Mouse (Mus musculus): ENCODE data around the gene Rasgrp1. TPM values are rescaled to one million over a fixed set of nuclear protein-coding genes. Genes with fewer than 3 reads are reported as not detected.

Gene Rasgrp1
- polyA plus RNA-seq, 1 experiment from 2014 or later: 0.86 TPM

GRCm38 (mm10) chr2:117322399-117322798, 20.4 kb downstream of the Rasgrp1 start:
- no peak for ATAC-seq (replicated peaks; ENCODE audit: insufficient number of reproducible peaks, low FRiP score, low TSS enrichment, low read depth)
- Histone ChIP-seq H3K4me2 (ENCODE audit: low read depth, low read length) (no peak overlapping the region), H3K9me3 (replicated peaks; ENCODE audit: control insufficient read depth, low read length) (no peaks in the 10 kb centered on the region), H3K4me3 (ENCODE audit: low read depth, low read length) (no peak overlapping the region), H3K9ac (replicated peaks; ENCODE audit: low read length) (no peak overlapping the region), H3K36me3 (replicated peaks; ENCODE audit: control insufficient read depth, insufficient read depth, low read depth, low read length) (no peaks in the 10 kb centered on the region), H3K27me3 (ENCODE audit: control insufficient read depth, insufficient read depth, low read length) (no peaks in the 10 kb centered on the region), H3K27ac (replicated peaks; ENCODE audit: low read depth, low read length) (no peak overlapping the region), H3K4me1 (ENCODE audit: control insufficient read depth, insufficient read depth, low read length) (no peaks in the 10 kb centered on the region)
- 91% methylated on average over 8 of the region's 8 CpGs for WGBS
- no peak for DNase-seq (ENCODE audit: low spot score)

- H3K4me3 ChIP-seq (ENCODE audit: low read depth, low read length): no peak overlapping the region
- WGBS: 73% methylated on average over 3 of the region's 3 CpGs
- H3K36me3 ChIP-seq (replicated peaks; ENCODE audit: control insufficient read depth, insufficient read depth, low read depth, low read length): no peaks in the 10 kb centered on the region
- H3K9ac ChIP-seq (replicated peaks; ENCODE audit: low read length): no peak overlapping the region
- H3K4me1 ChIP-seq (ENCODE audit: control insufficient read depth, insufficient read depth, low read length): no peaks in the 10 kb centered on the region
- no peaks in the 10 kb centered on the region for H3K9me3 ChIP-seq (replicated peaks; ENCODE audit: control insufficient read depth, low read length)
- no peak for DNase-seq (ENCODE audit: low spot score)
- no peak for ATAC-seq (replicated peaks; ENCODE audit: insufficient number of reproducible peaks, low FRiP score, low TSS enrichment, low read depth)
- no peaks in the 10 kb centered on the region for H3K27me3 ChIP-seq (ENCODE audit: control insufficient read depth, insufficient read depth, low read length)
- H3K4me2 ChIP-seq (ENCODE audit: low read depth, low read length): no peak overlapping the region
- no peak overlapping the region for H3K27ac ChIP-seq (replicated peaks; ENCODE audit: low read depth, low read length)
These were observed 21.6 kb downstream of the Rasgrp1 start for GRCm38 (mm10) chr2:117321231-117321630.

DNA sequence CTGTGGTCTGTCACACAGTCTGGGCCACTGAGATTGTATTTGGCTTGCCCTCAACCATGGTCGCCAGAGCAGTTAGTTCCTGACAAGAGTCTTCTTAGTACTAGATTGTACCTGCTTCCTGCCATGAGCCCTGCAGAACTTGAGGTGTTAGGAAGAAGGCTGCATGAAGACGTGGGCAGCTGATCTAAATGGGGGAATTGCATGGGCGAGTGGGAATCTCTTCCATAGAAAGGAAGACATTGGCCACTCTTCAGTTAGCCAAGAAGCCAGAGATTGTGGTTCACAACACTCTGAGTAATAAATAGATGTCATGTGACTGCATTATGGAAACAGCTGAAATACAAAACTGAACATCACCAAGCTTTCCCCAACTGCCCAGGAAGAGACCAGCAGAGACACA, 23.8 kb downstream of the Rasgrp1 start:
- no peak overlapping the region for H3K4me3 ChIP-seq (ENCODE audit: low read depth, low read length)
- ATAC-seq (replicated peaks; ENCODE audit: insufficient number of reproducible peaks, low FRiP score, low TSS enrichment, low read depth): no peak
- no peaks in the 10 kb centered on the region for H3K27me3 ChIP-seq (ENCODE audit: control insufficient read depth, insufficient read depth, low read length)
- H3K4me1 ChIP-seq (ENCODE audit: control insufficient read depth, insufficient read depth, low read length): no peaks in the 10 kb centered on the region
- no peak overlapping the region for H3K4me2 ChIP-seq (ENCODE audit: low read depth, low read length)
- H3K36me3 ChIP-seq (replicated peaks; ENCODE audit: control insufficient read depth, insufficient read depth, low read depth, low read length): no peaks in the 10 kb centered on the region
- H3K9ac ChIP-seq (replicated peaks; ENCODE audit: low read length): no peak overlapping the region
- no peaks in the 10 kb centered on the region for H3K9me3 ChIP-seq (replicated peaks; ENCODE audit: control insufficient read depth, low read length)
- no peak overlapping the region for H3K27ac ChIP-seq (replicated peaks; ENCODE audit: low read depth, low read length)
- no peak for DNase-seq (ENCODE audit: low spot score)
- WGBS: 87% methylated on average over 3 of the region's 3 CpGs

GRCm38 (mm10) chr2:117313586-117314235, 29.1 kb downstream of the Rasgrp1 start:
- ATAC-seq (replicated peaks; ENCODE audit: insufficient number of reproducible peaks, low FRiP score, low TSS enrichment, low read depth) (no peak), DNase-seq (ENCODE audit: low spot score) (no peak)
- H3K9me3 ChIP-seq (replicated peaks; ENCODE audit: control insufficient read depth, low read length): no peaks in the 10 kb centered on the region
- 90% methylated on average over 5 of the region's 5 CpGs for WGBS
- H3K36me3 ChIP-seq (replicated peaks; ENCODE audit: control insufficient read depth, insufficient read depth, low read depth, low read length): no peaks in the 10 kb centered on the region
- H3K27ac ChIP-seq (replicated peaks; ENCODE audit: low read depth, low read length): no peak overlapping the region
- H3K4me1 ChIP-seq (ENCODE audit: control insufficient read depth, insufficient read depth, low read length): no peaks in the 10 kb centered on the region
- H3K4me3 ChIP-seq (ENCODE audit: low read depth, low read length): no peak overlapping the region
- no peak overlapping the region for H3K9ac ChIP-seq (replicated peaks; ENCODE audit: low read length)
- H3K27me3 ChIP-seq (ENCODE audit: control insufficient read depth, insufficient read depth, low read length): no peaks in the 10 kb centered on the region
- no peak overlapping the region for H3K4me2 ChIP-seq (ENCODE audit: low read depth, low read length)

DNA sequence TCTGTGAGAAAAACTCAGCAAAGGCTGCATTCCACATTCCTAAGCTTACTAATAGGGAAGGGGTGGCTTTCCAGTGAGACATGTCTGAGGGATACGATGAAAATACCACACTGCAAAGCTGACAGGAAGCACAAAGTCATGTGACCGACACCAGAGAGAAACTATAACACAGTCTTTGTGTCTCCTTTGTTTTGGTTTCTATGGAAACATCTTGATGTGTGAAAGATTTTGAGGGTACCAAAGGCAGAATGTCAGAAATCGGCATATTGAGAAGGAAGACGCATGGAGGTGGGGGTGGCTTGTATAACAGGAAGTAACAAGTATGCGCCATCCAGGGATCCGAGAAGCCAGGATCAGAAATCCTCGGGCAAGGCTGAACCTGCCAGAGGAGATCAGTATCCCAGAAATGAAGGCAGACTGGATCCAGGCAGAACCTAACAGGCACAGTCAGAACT, 30.3 kb downstream of the Rasgrp1 start:
- 70% methylated on average over 7 of the region's 7 CpGs for WGBS
- H3K4me2 ChIP-seq (ENCODE audit: low read depth, low read length): no peak overlapping the region
- no peak overlapping the region for H3K4me3 ChIP-seq (ENCODE audit: low read depth, low read length)
- H3K9ac ChIP-seq (replicated peaks; ENCODE audit: low read length): no peak overlapping the region
- ATAC-seq (replicated peaks; ENCODE audit: insufficient number of reproducible peaks, low FRiP score, low TSS enrichment, low read depth) (no peak), DNase-seq (ENCODE audit: low spot score) (peak; percentile 2)
- no peaks in the 10 kb centered on the region for H3K27me3 ChIP-seq (ENCODE audit: control insufficient read depth, insufficient read depth, low read length)
- H3K27ac ChIP-seq (replicated peaks; ENCODE audit: low read depth, low read length): no peak overlapping the region
- no peaks in the 10 kb centered on the region for H3K4me1 ChIP-seq (ENCODE audit: control insufficient read depth, insufficient read depth, low read length)
- no peaks in the 10 kb centered on the region for H3K9me3 ChIP-seq (replicated peaks; ENCODE audit: control insufficient read depth, low read length)
- H3K36me3 ChIP-seq (replicated peaks; ENCODE audit: control insufficient read depth, insufficient read depth, low read depth, low read length): no peaks in the 10 kb centered on the region

GRCm38 (mm10) chr2:117312030-117312429, 30.8 kb downstream of the Rasgrp1 start:
- Histone ChIP-seq H3K4me1 (ENCODE audit: control insufficient read depth, insufficient read depth, low read length) (no peaks in the 10 kb centered on the region), H3K9me3 (replicated peaks; ENCODE audit: control insufficient read depth, low read length) (no peaks in the 10 kb centered on the region), H3K4me2 (ENCODE audit: low read depth, low read length) (no peak overlapping the region), H3K9ac (replicated peaks; ENCODE audit: low read length) (no peak overlapping the region), H3K4me3 (ENCODE audit: low read depth, low read length) (no peak overlapping the region), H3K36me3 (replicated peaks; ENCODE audit: control insufficient read depth, insufficient read depth, low read depth, low read length) (no peaks in the 10 kb centered on the region), H3K27me3 (ENCODE audit: control insufficient read depth, insufficient read depth, low read length) (no peaks in the 10 kb centered on the region), H3K27ac (replicated peaks; ENCODE audit: low read depth, low read length) (no peak overlapping the region)
- ATAC-seq (replicated peaks; ENCODE audit: insufficient number of reproducible peaks, low FRiP score, low TSS enrichment, low read depth) (no peak), DNase-seq (ENCODE audit: low spot score) (no peak)
- 61% methylated on average over 2 of the region's 2 CpGs for WGBS

DNA sequence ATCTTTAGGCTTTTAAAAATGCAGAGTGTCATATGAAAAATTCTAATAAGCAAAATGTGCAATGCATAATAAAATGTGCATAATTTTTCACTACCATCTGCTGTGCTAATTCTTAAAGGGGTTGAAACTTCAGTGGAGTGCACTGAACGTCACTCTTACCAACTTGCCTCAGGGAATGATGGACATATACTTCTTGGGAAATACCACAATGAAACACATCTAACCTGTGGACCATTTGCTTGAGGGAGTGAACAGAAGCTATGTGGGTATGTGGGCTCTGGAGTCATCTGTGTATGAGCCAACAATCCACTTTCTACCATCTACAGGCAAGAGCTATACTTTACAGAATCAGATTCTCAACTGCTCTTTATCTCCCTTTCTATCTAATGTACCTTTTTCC, 31.5 kb downstream of the Rasgrp1 start:
- H3K4me3 ChIP-seq (ENCODE audit: low read depth, low read length): no peak overlapping the region
- no peak overlapping the region for H3K27ac ChIP-seq (replicated peaks; ENCODE audit: low read depth, low read length)
- no peaks in the 10 kb centered on the region for H3K27me3 ChIP-seq (ENCODE audit: control insufficient read depth, insufficient read depth, low read length)
- no peak overlapping the region for H3K4me2 ChIP-seq (ENCODE audit: low read depth, low read length)
- H3K9me3 ChIP-seq (replicated peaks; ENCODE audit: control insufficient read depth, low read length): no peaks in the 10 kb centered on the region
- DNase-seq (ENCODE audit: low spot score) (no peak), ATAC-seq (replicated peaks; ENCODE audit: insufficient number of reproducible peaks, low FRiP score, low TSS enrichment, low read depth) (no peak)
- H3K9ac ChIP-seq (replicated peaks; ENCODE audit: low read length): no peak overlapping the region
- no peaks in the 10 kb centered on the region for H3K36me3 ChIP-seq (replicated peaks; ENCODE audit: control insufficient read depth, insufficient read depth, low read depth, low read length)
- 65% methylated on average over 1 of the region's 1 CpGs for WGBS
- no peaks in the 10 kb centered on the region for H3K4me1 ChIP-seq (ENCODE audit: control insufficient read depth, insufficient read depth, low read length)

DNA sequence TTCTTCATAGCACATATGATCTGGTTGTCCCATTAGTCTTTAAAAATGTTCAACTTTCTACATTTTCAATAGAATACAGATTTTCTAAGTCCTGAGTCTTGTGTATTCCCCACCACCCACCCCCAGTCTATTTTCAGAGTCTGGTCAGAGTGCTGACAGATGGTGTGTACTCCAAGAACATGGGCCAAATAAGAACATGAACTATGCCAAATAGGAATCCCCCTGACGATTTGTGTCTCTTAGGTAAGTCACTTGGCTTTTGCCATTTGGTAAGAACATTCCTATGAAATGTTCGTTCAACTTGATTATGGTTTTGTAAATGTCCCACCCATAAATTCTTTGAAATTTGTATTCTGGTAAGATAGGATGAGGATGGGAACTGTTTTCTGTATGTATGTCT, 33.8 kb downstream of the Rasgrp1 start:
- 88% methylated on average over 2 of the region's 2 CpGs for WGBS
- Histone ChIP-seq H3K4me1 (ENCODE audit: control insufficient read depth, insufficient read depth, low read length) (no peaks in the 10 kb centered on the region), H3K27me3 (ENCODE audit: control insufficient read depth, insufficient read depth, low read length) (no peaks in the 10 kb centered on the region), H3K4me3 (ENCODE audit: low read depth, low read length) (no peak overlapping the region), H3K27ac (replicated peaks; ENCODE audit: low read depth, low read length) (no peak overlapping the region), H3K36me3 (replicated peaks; ENCODE audit: control insufficient read depth, insufficient read depth, low read depth, low read length) (no peaks in the 10 kb centered on the region), H3K9ac (replicated peaks; ENCODE audit: low read length) (no peak overlapping the region), H3K4me2 (ENCODE audit: low read depth, low read length) (no peak overlapping the region), H3K9me3 (replicated peaks; ENCODE audit: control insufficient read depth, low read length) (no peaks in the 10 kb centered on the region)
- ATAC-seq (replicated peaks; ENCODE audit: insufficient number of reproducible peaks, low FRiP score, low TSS enrichment, low read depth) (no peak), DNase-seq (ENCODE audit: low spot score) (no peak)

Data from embryonic facial prominence, embryonic 11.5 days (tissue).